Mouse (Mus musculus) limb, embryonic 14.5 days (tissue): Measurements from ENCODE around the gene Psmd10. TPM values are rescaled to one million over a fixed set of nuclear protein-coding genes. Genes with fewer than 3 reads are reported as not detected.
A peak's percentile ranks its signal among the peaks of the same experiment; 100 is the strongest.

Experiments used
- ATAC-seq: fragments of 200-750 bp; cut with Nextera tagmentation; 2 replicates; pipeline ENCODE4 v1.8.0; 2017; ENCODE audit warnings: low read depth, moderate number of reproducible peaks, moderate TSS enrichment; ENCODE audit not compliant: low FRiP score
- DNase-seq: peaks from one replicate; pipeline ENCODE4 v3.0.0-alpha.2; 2015; ENCODE audit warnings: low spot score
- H3K27ac ChIP-seq: fragments of 300-500 bp; sonication (generic); replicated peaks from 2 replicates; pipeline ENCODE4 v1.5.1; 2014; ENCODE audit warnings: low read depth, mild to moderate bottlenecking, low read length, moderate library complexity, mixed read lengths
- H3K27me3 ChIP-seq: fragments of 300-500 bp; sonication (generic); 2 replicates; pipeline ENCODE4 v1.6.1; 2014; ENCODE audit warnings: low read length, mixed read lengths; ENCODE audit not compliant: control insufficient read depth, insufficient read depth
- H3K36me3 ChIP-seq: fragments of 300-500 bp; sonication (generic); 2 replicates; pipeline ENCODE4 v1.6.1; 2014; ENCODE audit warnings: mild to moderate bottlenecking, low read length, moderate library complexity, mixed read lengths; ENCODE audit not compliant: control insufficient read depth, insufficient read depth
- H3K4me1 ChIP-seq: fragments of 300-500 bp; sonication (generic); 2 replicates; pipeline ENCODE4 v1.6.1; 2014; ENCODE audit warnings: antibody characterized with exemption, low read length, mixed read lengths; ENCODE audit not compliant: control insufficient read depth, insufficient read depth
- H3K4me2 ChIP-seq: fragments of 300-500 bp; sonication (generic); replicated peaks from 2 replicates; pipeline ENCODE4 v1.6.1; 2014; ENCODE audit warnings: low read depth, mild to moderate bottlenecking, low read length, moderate library complexity; ENCODE audit not compliant: severe bottlenecking
- H3K4me3 ChIP-seq: fragments of 300-500 bp; sonication (generic); replicated peaks from 2 replicates; pipeline ENCODE4 v1.5.1; 2014; ENCODE audit warnings: low read length
- H3K9ac ChIP-seq: fragments of 300-500 bp; sonication (generic); 2 replicates; pipeline ENCODE4 v1.6.1; 2014; ENCODE audit warnings: mild to moderate bottlenecking, low read depth, low read length, moderate library complexity; ENCODE audit not compliant: severe bottlenecking
- H3K9me3 ChIP-seq: fragments of 300-500 bp; sonication (generic); 2 replicates; pipeline ENCODE4 v1.6.1; 2016; ENCODE audit warnings: low read length; ENCODE audit not compliant: control insufficient read depth
- POLR2A ChIP-seq: fragments of 200-500 bp; IDR thresholded peaks from 2 replicates; pipeline ENCODE4 v1.8.0; 2012; ENCODE audit warnings: inconsistent platforms, mild to moderate bottlenecking, moderate library complexity, borderline replicate concordance; ENCODE audit not compliant: insufficient read depth, insufficient read length; ENCODE audit errors: extremely low read depth
- WGBS: fragments of 180-500 bp; shearing (Covaris S2); extraction: QIAGEN DNeasy Blood & Tissue Kit; methylation state at CpG from one replicate; pipeline ENCODE4 v1.1.7; 2014; 5-methylcytosine and 5-hydroxymethylcytosine counted together
- polyA plus RNA-seq, 2 experiments: library from polyadenylated mRNA; depleted of rRNA in 1 of 2; stranded (reverse) in 1 of 2; unstranded in 1 of 2; fragments of >200 nt; fragmentation: Nextera tagmentation in 1 of 2; extraction: Ambion mirVana in 1 of 2; gene quantifications; 2 replicates each; pipeline versions ENCODE4 v1.2.1 to v1.2.3; 2012 to 2014

Psmd10 gene
- polyA plus RNA-seq (2012; rRNA removed) (14.6 and 19.0 TPM in 2 replicates), polyA plus RNA-seq (2014; fragmentation: Nextera tagmentation; extraction: Ambion mirVana) (40.1 and 43.9 TPM in 2 replicates)

GRCm38 (mm10) chrX:140956272-140956940 is at the start of gene Psmd10, which contains the start of gene Atg4a:
Psmd10 (minus strand) TSS chrX:140956728.
Atg4a (plus strand) TSS chrX:140956907.
- WGBS, result 22% methylated on average over 23 of the region's 23 CpGs
- peak within 1 kb of the TSS; percentile 47 for H3K4me3 ChIP-seq
- H3K27me3 ChIP-seq, result no peaks in the 10 kb centered on the region
- H3K9ac ChIP-seq, result peak within 1 kb of the TSS; percentile 52
- peaks cover 5% of the 10 kb centered on the region; the same call in 1 of the 2 replicates for H3K36me3 ChIP-seq
- peak; percentile 93 for DNase-seq
- 0 out of 2 replicates have a peak within 1 kb of the TSS, but pooled peaks have one; percentile 48 for H3K27ac ChIP-seq
- no peaks in the 10 kb centered on the region for H3K9me3 ChIP-seq
- no peaks in the 10 kb centered on the region for H3K4me1 ChIP-seq
- TF ChIP-seq POLR2A, result no peak
- peak; percentile 98 for ATAC-seq
- H3K4me2 ChIP-seq, result peak within 1 kb of the TSS; percentile 59

DNA sequence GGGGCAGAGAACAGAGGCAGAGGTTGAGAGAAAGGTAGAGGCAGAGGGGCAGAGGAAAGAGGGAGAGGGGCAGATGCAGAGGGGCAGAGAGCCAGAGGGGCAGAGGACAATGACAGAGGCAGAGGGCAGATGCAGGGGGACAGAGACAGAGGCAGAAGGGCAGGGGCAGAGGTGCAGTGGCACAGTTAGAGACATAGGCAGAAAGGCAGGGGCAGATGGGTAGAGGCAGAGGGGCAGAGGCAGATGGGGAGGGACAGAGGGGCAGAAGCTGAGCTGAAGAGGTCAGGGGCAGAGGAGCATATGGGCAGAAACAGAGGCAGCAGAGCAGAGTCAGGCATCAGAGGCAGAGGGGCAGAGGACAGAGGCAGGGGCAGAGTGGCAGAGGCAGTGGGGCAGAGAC is 42.4 kb upstream of the Psmd10 start:
- H3K36me3 ChIP-seq, result no peaks in the 10 kb centered on the region
- no peaks in the 10 kb centered on the region for H3K4me1 ChIP-seq
- no peak overlapping the region for H3K4me2 ChIP-seq
- ATAC-seq, result no peak
- no peaks in the 10 kb centered on the region for H3K9me3 ChIP-seq
- H3K9ac ChIP-seq, result no peak overlapping the region
- no peak overlapping the region for H3K4me3 ChIP-seq
- no peak for DNase-seq
- no peaks in the 10 kb centered on the region for H3K27me3 ChIP-seq
- TF ChIP-seq POLR2A, result no peak
- no peak overlapping the region for H3K27ac ChIP-seq

- no peaks in the 10 kb centered on the region for H3K27me3 ChIP-seq
- no peak overlapping the region for H3K4me3 ChIP-seq
- H3K27ac ChIP-seq, result no peak overlapping the region
- no peak overlapping the region for H3K4me2 ChIP-seq
- H3K36me3 ChIP-seq, result no peaks in the 10 kb centered on the region
- DNase-seq (no peak), ATAC-seq (no peak)
- WGBS, result 64% methylated on average over 1 of the region's 1 CpGs
- H3K9ac ChIP-seq, result no peak overlapping the region
- no peaks in the 10 kb centered on the region for H3K4me1 ChIP-seq
- TF ChIP-seq POLR2A, result no peak
- no peaks in the 10 kb centered on the region for H3K9me3 ChIP-seq
Observed at GRCm38 (mm10) chrX:140997912-140998545, 41.5 kb upstream of the Psmd10 start.

DNA sequence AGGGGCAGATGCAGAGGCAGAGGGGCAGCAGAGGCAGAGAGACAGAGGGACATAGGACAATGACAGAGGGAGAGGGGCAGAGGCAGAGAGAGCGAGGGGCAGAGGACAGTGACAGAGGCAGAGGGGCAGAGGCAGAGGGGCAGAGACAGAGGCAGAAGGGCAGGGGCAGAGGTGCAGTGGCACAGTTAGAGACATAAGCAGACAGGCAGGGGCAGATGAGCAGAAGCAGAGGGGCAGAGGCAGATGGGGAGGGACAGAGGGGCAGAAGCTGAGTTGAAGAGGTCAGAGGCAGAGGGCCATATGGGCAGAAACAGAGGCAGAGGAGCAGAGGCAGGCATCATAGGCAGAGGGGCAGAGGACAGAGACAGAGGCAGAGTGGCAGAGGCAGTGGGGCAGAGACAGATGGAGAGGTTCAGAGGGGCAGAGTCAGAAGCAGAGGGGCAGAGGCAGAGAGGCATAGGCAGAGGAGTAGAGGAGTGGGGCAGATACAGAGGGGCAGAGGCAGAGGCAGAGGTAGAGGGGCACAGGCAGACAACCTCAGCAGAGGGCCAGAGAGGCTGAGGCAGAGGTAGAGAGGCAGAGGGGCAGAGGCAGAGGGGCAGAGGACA is 40.5 kb upstream of the Psmd10 start:
- H3K27ac ChIP-seq, result no peak overlapping the region
- H3K4me3 ChIP-seq, result no peak overlapping the region
- no peaks in the 10 kb centered on the region for H3K9me3 ChIP-seq
- no peak overlapping the region for H3K9ac ChIP-seq
- ATAC-seq (no peak), DNase-seq (no peak)
- TF ChIP-seq POLR2A, result no peak
- no peak overlapping the region for H3K4me2 ChIP-seq
- H3K4me1 ChIP-seq, result no peaks in the 10 kb centered on the region
- H3K27me3 ChIP-seq, result no peaks in the 10 kb centered on the region
- WGBS, result 75% methylated on average over 1 of the region's 1 CpGs
- H3K36me3 ChIP-seq, result no peaks in the 10 kb centered on the region

GRCm38 (mm10) chrX:140985256-140985655 is 28.7 kb upstream of the Psmd10 start:
- Histone ChIP-seq H3K4me3 (no peak overlapping the region), H3K27ac (no peak overlapping the region), H3K27me3 (no peaks in the 10 kb centered on the region), H3K4me1 (no peaks in the 10 kb centered on the region; the same call in 1 of the 2 replicates), H3K36me3 (no peaks in the 10 kb centered on the region), H3K9ac (no peak overlapping the region), H3K9me3 (no peaks in the 10 kb centered on the region), H3K4me2 (no peak overlapping the region)
- TF ChIP-seq POLR2A, result no peak
- DNase-seq (no peak), ATAC-seq (no peak)
- 70% methylated on average over 2 of the region's 2 CpGs for WGBS
